In the genomic region with DNA sequence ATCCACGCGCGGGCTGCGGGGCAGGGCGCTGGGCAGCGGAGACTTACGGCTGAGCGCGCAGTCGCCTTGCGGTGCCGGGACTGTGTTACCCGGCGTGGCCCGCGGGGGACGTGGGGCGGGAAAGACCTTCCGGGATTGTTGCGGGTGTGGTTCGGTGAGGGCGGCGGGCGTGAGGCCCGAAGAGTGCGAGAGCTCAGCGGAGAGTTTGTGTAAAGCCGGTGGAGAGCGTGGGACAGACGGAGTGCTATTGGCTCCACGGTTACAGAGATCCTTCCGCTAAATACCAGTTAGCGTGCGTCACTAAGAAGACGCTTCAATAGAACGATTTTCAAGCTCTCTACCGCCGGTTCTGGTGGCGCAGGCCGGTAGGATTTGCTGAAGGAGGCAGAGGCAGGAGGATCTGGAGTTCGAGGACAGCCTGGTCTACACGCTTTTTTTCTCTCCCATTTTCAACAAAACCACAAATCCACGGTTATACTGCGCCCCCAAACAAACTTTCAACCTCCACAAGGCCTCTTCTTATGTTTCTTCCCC, we compare ENCODE assay signal across 8 mouse cellular contexts. TPM values are rescaled to one million over a fixed set of nuclear protein-coding genes. Genes with fewer than 3 reads are reported as not detected.
A peak's percentile ranks its signal among the peaks of the same experiment; 100 is the strongest.
DNase-seq lines count a peak whose midpoint lies in the region; ATAC-seq and TF ChIP-seq lines count a peak whose summit lies in the region.

No protein-coding gene starts in this region.

- H3K4me3 ChIP-seq in ES-Bruce4 (ENCODE audit: low read depth, low read length) = peak overlapping the region; percentile 97
- H3K4me3 ChIP-seq in forebrain, embryonic 12.5 days (replicated peaks) = peak overlapping the region; percentile 75
- peak overlapping the region; percentile 86 for H3K4me3 ChIP-seq in heart, postnatal 0 days (ENCODE audit: low read depth, low read length)
- H3K4me3 ChIP-seq in liver, embryonic 15.5 days (replicated peaks) = peak overlapping the region; percentile 76
- H3K4me3 ChIP-seq in neural tube, embryonic 11.5 days (ENCODE audit: low read depth, low read length) = peak overlapping the region; percentile 79
- peak overlapping the region; percentile 73 for H3K4me3 ChIP-seq in stomach, embryonic 16.5 days (replicated peaks; ENCODE audit: low read length)

- DNase-seq in c-Kit-positive CD71-positive TER-119-positive erythroid progenitor cells, embryonic 14.5 days (ENCODE audit: low spot score) = peak; percentile 91
- DNase-seq in heart, postnatal 0 days (ENCODE audit: low spot score) = peak; percentile 90
- peak; percentile 88 to 93 for DNase-seq in kidney, postnatal 36 days
- DNase-seq in neural tube, embryonic 11.5 days (ENCODE audit: low spot score) = peak; percentile 94

- no peaks in the 10 kb centered on the region for H3K4me1 ChIP-seq in ES-Bruce4 (ENCODE audit: control insufficient read depth, insufficient read depth, low read length)
- peaks cover 16% of the 10 kb centered on the region for H3K4me1 ChIP-seq in forebrain, embryonic 12.5 days
- H3K4me1 ChIP-seq in heart, postnatal 0 days (ENCODE audit: control insufficient read depth, insufficient read depth) = peaks cover 12% of the 10 kb centered on the region
- H3K4me1 ChIP-seq in liver, embryonic 15.5 days (replicated peaks) = peaks cover 49% of the 10 kb centered on the region
- no peaks in the 10 kb centered on the region for H3K4me1 ChIP-seq in neural tube, embryonic 11.5 days (ENCODE audit: control insufficient read depth, insufficient read depth, low read length)
- peaks cover 16% of the 10 kb centered on the region; the same call in 1 of the 2 replicates for H3K4me1 ChIP-seq in stomach, embryonic 16.5 days (ENCODE audit: control insufficient read depth, insufficient read depth, low read length)

- peak overlapping the region; percentile 91 for H3K27ac ChIP-seq in ES-Bruce4 (ENCODE audit: insufficient read depth, low read length)
- peak overlapping the region; percentile 92 for H3K27ac ChIP-seq in forebrain, embryonic 12.5 days
- H3K27ac ChIP-seq in heart, postnatal 0 days (ENCODE audit: low read depth) = peak overlapping the region; percentile 91
- H3K27ac ChIP-seq in liver, embryonic 15.5 days (replicated peaks) = peak overlapping the region; percentile 81
- H3K27ac ChIP-seq in neural tube, embryonic 11.5 days (ENCODE audit: low read depth, low read length) = peak overlapping the region; percentile 78
- H3K27ac ChIP-seq in stomach, embryonic 16.5 days (ENCODE audit: low read length) = peak overlapping the region; percentile 98

- WGBS in forebrain, embryonic 12.5 days = under 1% methylated on average over 44 of the region's 44 CpGs
- WGBS in heart, postnatal 0 days = under 1% methylated on average over 44 of the region's 44 CpGs
- WGBS in liver, embryonic 15.5 days (ENCODE audit: insufficient replicate concordance) = under 1% methylated on average over 44 of the region's 44 CpGs
- 0% methylated on average over 44 of the region's 44 CpGs for WGBS in neural tube, embryonic 11.5 days
- WGBS in stomach, embryonic 16.5 days = under 1% methylated on average over 44 of the region's 44 CpGs

- TF ChIP-seq CTCF in ES-Bruce4 (IDR thresholded peaks at IDR 0.05; ENCODE audit: low read depth, low read length) = no peak
- no peak for TF ChIP-seq CTCF in heart, postnatal 0 days (IDR thresholded peaks at IDR 0.05; ENCODE audit: low read depth)

- no peak for TF ChIP-seq EP300 in ES-Bruce4 (IDR thresholded peaks at IDR 0.05; ENCODE audit: insufficient read depth, low read depth, low read length)
- no peak for TF ChIP-seq EP300 in heart, postnatal 0 days (IDR thresholded peaks at IDR 0.05; ENCODE audit: low read depth)

- ATAC-seq in forebrain, embryonic 12.5 days (ENCODE audit: low FRiP score) = peak; percentile 80
- peak; percentile 69 for ATAC-seq in heart, postnatal 0 days (ENCODE audit: insufficient read depth, low read depth)
- peak; percentile 60 for ATAC-seq in liver, embryonic 15.5 days (ENCODE audit: insufficient read depth)
- peak; percentile 77 for ATAC-seq in neural tube, embryonic 11.5 days (ENCODE audit: insufficient read depth, low FRiP score, low TSS enrichment)
- ATAC-seq in stomach, embryonic 16.5 days (ENCODE audit: insufficient read depth, low FRiP score) = peak; percentile 86

- H3K27me3 ChIP-seq in ES-Bruce4 (ENCODE audit: control insufficient read depth, insufficient read depth, low read length, poor library complexity, severe bottlenecking) = no peaks in the 10 kb centered on the region
- H3K27me3 ChIP-seq in forebrain, embryonic 12.5 days = no peaks in the 10 kb centered on the region
- no peaks in the 10 kb centered on the region for H3K27me3 ChIP-seq in heart, postnatal 0 days (ENCODE audit: control insufficient read depth, insufficient read depth, low read length)
- H3K27me3 ChIP-seq in liver, embryonic 15.5 days = no peaks in the 10 kb centered on the region
- H3K27me3 ChIP-seq in neural tube, embryonic 11.5 days (ENCODE audit: control insufficient read depth, insufficient read depth, low read length) = no peaks in the 10 kb centered on the region
- no peaks in the 10 kb centered on the region for H3K27me3 ChIP-seq in stomach, embryonic 16.5 days (ENCODE audit: control insufficient read depth, insufficient read depth, low read length)

- no peaks in the 10 kb centered on the region for H3K36me3 ChIP-seq in ES-Bruce4 (ENCODE audit: control insufficient read depth, insufficient read depth, low read length, poor library complexity, severe bottlenecking)
- no peaks in the 10 kb centered on the region for H3K36me3 ChIP-seq in forebrain, embryonic 12.5 days (replicated peaks)
- no peaks in the 10 kb centered on the region for H3K36me3 ChIP-seq in heart, postnatal 0 days (replicated peaks; ENCODE audit: control insufficient read depth, insufficient read depth, low read length)
- H3K36me3 ChIP-seq in liver, embryonic 15.5 days (replicated peaks) = no peaks in the 10 kb centered on the region
- H3K36me3 ChIP-seq in neural tube, embryonic 11.5 days (ENCODE audit: control insufficient read depth, insufficient read depth, low read length) = no peaks in the 10 kb centered on the region
- no peaks in the 10 kb centered on the region for H3K36me3 ChIP-seq in stomach, embryonic 16.5 days (ENCODE audit: control insufficient read depth, insufficient read depth, low read length)

- no peak for TF ChIP-seq POLR2A in ES-Bruce4 (IDR thresholded peaks at IDR 0.05; ENCODE audit: insufficient read depth, low read length)

- H3K4me2 ChIP-seq in forebrain, embryonic 12.5 days = peak overlapping the region; percentile 65
- H3K4me2 ChIP-seq in heart, postnatal 0 days (ENCODE audit: low read depth, low read length) = peak overlapping the region; percentile 89
- peak overlapping the region; percentile 90 for H3K4me2 ChIP-seq in liver, embryonic 15.5 days
- peak overlapping the region; percentile 72 for H3K4me2 ChIP-seq in neural tube, embryonic 11.5 days (ENCODE audit: low read depth)
- peak overlapping the region; percentile 77 for H3K4me2 ChIP-seq in stomach, embryonic 16.5 days (ENCODE audit: low read depth, low read length)

- no peaks in the 10 kb centered on the region for H3K9me3 ChIP-seq in ES-Bruce4 (replicated peaks; ENCODE audit: control insufficient read depth, insufficient read depth, low read length, poor library complexity, severe bottlenecking)
- H3K9me3 ChIP-seq in forebrain, embryonic 12.5 days = no peaks in the 10 kb centered on the region
- H3K9me3 ChIP-seq in heart, postnatal 0 days (replicated peaks; ENCODE audit: control insufficient read depth, low read length) = no peaks in the 10 kb centered on the region
- H3K9me3 ChIP-seq in liver, embryonic 15.5 days (replicated peaks) = no peaks in the 10 kb centered on the region
- H3K9me3 ChIP-seq in neural tube, embryonic 11.5 days (ENCODE audit: control insufficient read depth, low read length) = no peaks in the 10 kb centered on the region
- no peaks in the 10 kb centered on the region for H3K9me3 ChIP-seq in stomach, embryonic 16.5 days (replicated peaks; ENCODE audit: control insufficient read depth, low read length)

- H3K9ac ChIP-seq in ES-Bruce4 (ENCODE audit: low read depth, poor library complexity, severe bottlenecking) = peak overlapping the region; percentile 65
- H3K9ac ChIP-seq in forebrain, embryonic 12.5 days = peak overlapping the region; percentile 71
- peak overlapping the region; percentile 92 for H3K9ac ChIP-seq in heart, postnatal 0 days (replicated peaks; ENCODE audit: low read depth, low read length)
- H3K9ac ChIP-seq in liver, embryonic 15.5 days = peak overlapping the region; percentile 70
- peak overlapping the region; percentile 80 for H3K9ac ChIP-seq in neural tube, embryonic 11.5 days (ENCODE audit: low read length)
- peak overlapping the region; percentile 90 for H3K9ac ChIP-seq in stomach, embryonic 16.5 days (ENCODE audit: low read length)

RNA-seq across cellular contexts. Expression of gene Klrb1b, which starts 16.9 kb away (rescaled TPM):
- not detected in 2 replicates for polyA plus RNA-seq in ES-Bruce4 (2011; ENCODE audit: insufficient read depth, insufficient read length, low read depth, missing spikeins)
- polyA plus RNA-seq in forebrain, embryonic 12.5 days (2016; fragmentation: Nextera tagmentation; extraction: Ambion mirVana) = not detected in 2 replicates
- not detected in 2 replicates for total RNA-seq in heart, postnatal 0 days (2014; rRNA removed; ENCODE audit: low replicate concordance)
- not detected in 2 replicates for polyA plus RNA-seq in heart, postnatal 0 days (2015; fragmentation: Nextera tagmentation; extraction: Ambion mirVana)
- polyA plus RNA-seq in liver, embryonic 15.5 days (2015; fragmentation: Nextera tagmentation; extraction: Ambion mirVana) = 0.18 and 0.23 TPM in 2 replicates
- polyA plus RNA-seq in neural tube, embryonic 11.5 days (2014; fragmentation: Nextera tagmentation; extraction: Ambion mirVana) = 0.16 TPM in 1 of 2 replicates, not detected in the other
- polyA plus RNA-seq in stomach, embryonic 16.5 days (2015; fragmentation: Nextera tagmentation; extraction: Ambion mirVana) = 0.56 and 0.81 TPM in 2 replicates

RNA-seq across cellular contexts. Expression of gene Gm44511, which starts 16.9 kb away (rescaled TPM):
- not detected in 2 replicates for polyA plus RNA-seq in ES-Bruce4 (2011; ENCODE audit: insufficient read depth, insufficient read length, low read depth, missing spikeins)
- not detected in 2 replicates for polyA plus RNA-seq in forebrain, embryonic 12.5 days (2016; fragmentation: Nextera tagmentation; extraction: Ambion mirVana)
- total RNA-seq in heart, postnatal 0 days (2014; rRNA removed; ENCODE audit: low replicate concordance) = not detected in 2 replicates
- not detected in 2 replicates for polyA plus RNA-seq in heart, postnatal 0 days (2015; fragmentation: Nextera tagmentation; extraction: Ambion mirVana)
- polyA plus RNA-seq in liver, embryonic 15.5 days (2015; fragmentation: Nextera tagmentation; extraction: Ambion mirVana) = not detected in 2 replicates
- polyA plus RNA-seq in neural tube, embryonic 11.5 days (2014; fragmentation: Nextera tagmentation; extraction: Ambion mirVana) = not detected in 2 replicates
- polyA plus RNA-seq in stomach, embryonic 16.5 days (2015; fragmentation: Nextera tagmentation; extraction: Ambion mirVana) = 0.44 TPM in 1 of 2 replicates, not detected in the other

RNA-seq across cellular contexts. Expression of gene Clec2i, which starts 44.4 kb away (rescaled TPM):
- not detected in 2 replicates for polyA plus RNA-seq in ES-Bruce4 (2011; ENCODE audit: insufficient read depth, insufficient read length, low read depth, missing spikeins)
- 0.10 TPM in 1 of 2 replicates, not detected in the other for polyA plus RNA-seq in forebrain, embryonic 12.5 days (2016; fragmentation: Nextera tagmentation; extraction: Ambion mirVana)
- not detected in 2 replicates for total RNA-seq in heart, postnatal 0 days (2014; rRNA removed; ENCODE audit: low replicate concordance)
- not detected in 2 replicates for polyA plus RNA-seq in heart, postnatal 0 days (2015; fragmentation: Nextera tagmentation; extraction: Ambion mirVana)
- 0.17 and 0.25 TPM in 2 replicates for polyA plus RNA-seq in liver, embryonic 15.5 days (2015; fragmentation: Nextera tagmentation; extraction: Ambion mirVana)
- not detected in 2 replicates for polyA plus RNA-seq in neural tube, embryonic 11.5 days (2014; fragmentation: Nextera tagmentation; extraction: Ambion mirVana)
- polyA plus RNA-seq in stomach, embryonic 16.5 days (2015; fragmentation: Nextera tagmentation; extraction: Ambion mirVana) = 0.17 and 0.25 TPM in 2 replicates

RNA-seq across cellular contexts. Expression of gene BC035044, which starts 47.9 kb away (rescaled TPM):
- not detected in 2 replicates for polyA plus RNA-seq in ES-Bruce4 (2011; ENCODE audit: insufficient read depth, insufficient read length, low read depth, missing spikeins)
- polyA plus RNA-seq in forebrain, embryonic 12.5 days (2016; fragmentation: Nextera tagmentation; extraction: Ambion mirVana) = 0.17 and 0.43 TPM in 2 replicates
- total RNA-seq in heart, postnatal 0 days (2014; rRNA removed; ENCODE audit: low replicate concordance) = 0.08 TPM in 1 of 2 replicates, not detected in the other
- 0.10 TPM in 1 of 2 replicates, not detected in the other for polyA plus RNA-seq in heart, postnatal 0 days (2015; fragmentation: Nextera tagmentation; extraction: Ambion mirVana)
- polyA plus RNA-seq in liver, embryonic 15.5 days (2015; fragmentation: Nextera tagmentation; extraction: Ambion mirVana) = 5.8 and 6.9 TPM in 2 replicates
- polyA plus RNA-seq in neural tube, embryonic 11.5 days (2014; fragmentation: Nextera tagmentation; extraction: Ambion mirVana) = 0.58 and 1.3 TPM in 2 replicates
- polyA plus RNA-seq in stomach, embryonic 16.5 days (2015; fragmentation: Nextera tagmentation; extraction: Ambion mirVana) = 1.5 and 2.1 TPM in 2 replicates

RNA-seq across cellular contexts. Expression of gene Klrb1c, which starts 54.0 kb away (rescaled TPM):
- polyA plus RNA-seq in ES-Bruce4 (2011; ENCODE audit: insufficient read depth, insufficient read length, low read depth, missing spikeins) = not detected in 2 replicates
- 0.08 TPM in 1 of 2 replicates, not detected in the other for polyA plus RNA-seq in forebrain, embryonic 12.5 days (2016; fragmentation: Nextera tagmentation; extraction: Ambion mirVana)
- total RNA-seq in heart, postnatal 0 days (2014; rRNA removed; ENCODE audit: low replicate concordance) = not detected in 2 replicates
- polyA plus RNA-seq in heart, postnatal 0 days (2015; fragmentation: Nextera tagmentation; extraction: Ambion mirVana) = not detected in 2 replicates
- 0.25 and 0.37 TPM in 2 replicates for polyA plus RNA-seq in liver, embryonic 15.5 days (2015; fragmentation: Nextera tagmentation; extraction: Ambion mirVana)
- not detected in 2 replicates for polyA plus RNA-seq in neural tube, embryonic 11.5 days (2014; fragmentation: Nextera tagmentation; extraction: Ambion mirVana)
- 0.25 and 0.27 TPM in 2 replicates for polyA plus RNA-seq in stomach, embryonic 16.5 days (2015; fragmentation: Nextera tagmentation; extraction: Ambion mirVana)

Comparison
In these comparisons a context has a peak if more than half of its experiments do, and no peak if none do; other contexts are left out.
1. Peak in every context shown above with its lines: DNase-seq, ATAC-seq, H3K4me3 ChIP-seq and H3K27ac ChIP-seq.